Mouse (Mus musculus) limb, embryonic 14.5 days (tissue): ENCODE measurements around the gene Slc16a11. TPM values are rescaled to one million over a fixed set of nuclear protein-coding genes. Genes with fewer than 3 reads are reported as not detected.

Experiments used
- ATAC-seq: fragments of 200-750 bp; cut with Nextera tagmentation; 2 replicates; pipeline ENCODE4 v1.8.0; 2017; ENCODE audit warnings: low read depth, moderate number of reproducible peaks, moderate TSS enrichment; ENCODE audit not compliant: low FRiP score
- DNase-seq: peaks from one replicate; pipeline ENCODE4 v3.0.0-alpha.2; 2015; ENCODE audit warnings: low spot score
- H3K27ac ChIP-seq: fragments of 300-500 bp; sonication (generic); replicated peaks from 2 replicates; pipeline ENCODE4 v1.5.1; 2014; ENCODE audit warnings: low read depth, mild to moderate bottlenecking, low read length, moderate library complexity, mixed read lengths
- H3K27me3 ChIP-seq: fragments of 300-500 bp; sonication (generic); 2 replicates; pipeline ENCODE4 v1.6.1; 2014; ENCODE audit warnings: low read length, mixed read lengths; ENCODE audit not compliant: control insufficient read depth, insufficient read depth
- H3K36me3 ChIP-seq: fragments of 300-500 bp; sonication (generic); 2 replicates; pipeline ENCODE4 v1.6.1; 2014; ENCODE audit warnings: mild to moderate bottlenecking, low read length, moderate library complexity, mixed read lengths; ENCODE audit not compliant: control insufficient read depth, insufficient read depth
- H3K4me1 ChIP-seq: fragments of 300-500 bp; sonication (generic); 2 replicates; pipeline ENCODE4 v1.6.1; 2014; ENCODE audit warnings: antibody characterized with exemption, low read length, mixed read lengths; ENCODE audit not compliant: control insufficient read depth, insufficient read depth
- H3K4me2 ChIP-seq: fragments of 300-500 bp; sonication (generic); replicated peaks from 2 replicates; pipeline ENCODE4 v1.6.1; 2014; ENCODE audit warnings: low read depth, mild to moderate bottlenecking, low read length, moderate library complexity; ENCODE audit not compliant: severe bottlenecking
- H3K4me3 ChIP-seq: fragments of 300-500 bp; sonication (generic); replicated peaks from 2 replicates; pipeline ENCODE4 v1.5.1; 2014; ENCODE audit warnings: low read length
- H3K9ac ChIP-seq: fragments of 300-500 bp; sonication (generic); 2 replicates; pipeline ENCODE4 v1.6.1; 2014; ENCODE audit warnings: mild to moderate bottlenecking, low read depth, low read length, moderate library complexity; ENCODE audit not compliant: severe bottlenecking
- H3K9me3 ChIP-seq: fragments of 300-500 bp; sonication (generic); 2 replicates; pipeline ENCODE4 v1.6.1; 2016; ENCODE audit warnings: low read length; ENCODE audit not compliant: control insufficient read depth
- POLR2A ChIP-seq: fragments of 200-500 bp; IDR thresholded peaks from 2 replicates; pipeline ENCODE4 v1.8.0; 2012; ENCODE audit warnings: inconsistent platforms, mild to moderate bottlenecking, moderate library complexity, borderline replicate concordance; ENCODE audit not compliant: insufficient read depth, insufficient read length; ENCODE audit errors: extremely low read depth
- WGBS: fragments of 180-500 bp; shearing (Covaris S2); extraction: QIAGEN DNeasy Blood & Tissue Kit; methylation state at CpG from one replicate; pipeline ENCODE4 v1.1.7; 2014; 5-methylcytosine and 5-hydroxymethylcytosine counted together
- polyA plus RNA-seq, 2 experiments: library from polyadenylated mRNA; depleted of rRNA in 1 of 2; stranded (reverse) in 1 of 2; unstranded in 1 of 2; fragments of >200 nt; fragmentation: Nextera tagmentation in 1 of 2; extraction: Ambion mirVana in 1 of 2; gene quantifications; 2 replicates each; pipeline versions ENCODE4 v1.2.1 to v1.2.3; 2012 to 2014

Slc16a11 gene
- polyA plus RNA-seq, 2 experiments: 0.47 to 1.3 TPM

- 79% methylated on average over 11 of the region's 11 CpGs for WGBS
- Histone ChIP-seq H3K4me2 (no peak overlapping the region), H3K27me3 (no peaks in the 10 kb centered on the region), H3K27ac (no peak overlapping the region), H3K4me1 (no peaks in the 10 kb centered on the region), H3K9me3 (no peaks in the 10 kb centered on the region), H3K9ac (no peak overlapping the region), H3K4me3 (no peak overlapping the region), H3K36me3 (no peaks in the 10 kb centered on the region)
- TF ChIP-seq POLR2A: no peak
- DNase-seq (no peak), ATAC-seq (no peak)
Observed at GRCm38 (mm10) chr11:70178756-70179155, 33.8 kb upstream of the Slc16a11 start.

- DNase-seq (peak; percentile 14), ATAC-seq (no peak; the same call in 1 of the 2 replicates)
- TF ChIP-seq POLR2A: no peak
- Histone ChIP-seq H3K4me3 (no peak overlapping the region), H3K36me3 (no peaks in the 10 kb centered on the region), H3K27me3 (no peaks in the 10 kb centered on the region), H3K9me3 (no peaks in the 10 kb centered on the region), H3K4me1 (no peaks in the 10 kb centered on the region), H3K9ac (no peak overlapping the region), H3K4me2 (peak overlapping the region; percentile 11), H3K27ac (no peak overlapping the region)
- 30% methylated on average over 14 of the region's 14 CpGs for WGBS
Observed at GRCm38 (mm10) chr11:70179401-70179800, 33.2 kb upstream of the Slc16a11 start.

- Histone ChIP-seq H3K9me3 (no peaks in the 10 kb centered on the region), H3K9ac (no peak overlapping the region), H3K4me3 (no peak overlapping the region), H3K27ac (no peak overlapping the region), H3K36me3 (no peaks in the 10 kb centered on the region), H3K4me1 (no peaks in the 10 kb centered on the region), H3K4me2 (no peak overlapping the region), H3K27me3 (no peaks in the 10 kb centered on the region)
- TF ChIP-seq POLR2A: no peak
- 88% methylated on average over 4 of the region's 4 CpGs for WGBS
- DNase-seq: no peak
- ATAC-seq: no peak
Observed at GRCm38 (mm10) chr11:70180496-70180895, 32.1 kb upstream of the Slc16a11 start.

- no peak overlapping the region for H3K4me3 ChIP-seq
- DNase-seq (no peak), ATAC-seq (no peak)
- no peak for TF ChIP-seq POLR2A
- no peak overlapping the region for H3K4me2 ChIP-seq
- no peak overlapping the region for H3K27ac ChIP-seq
- no peaks in the 10 kb centered on the region for H3K9me3 ChIP-seq
- no peaks in the 10 kb centered on the region for H3K4me1 ChIP-seq
- no peak overlapping the region for H3K9ac ChIP-seq
- 68% methylated on average over 7 of the region's 7 CpGs for WGBS
- no peaks in the 10 kb centered on the region for H3K27me3 ChIP-seq
- no peaks in the 10 kb centered on the region for H3K36me3 ChIP-seq
Observed at GRCm38 (mm10) chr11:70185120-70185519, 27.4 kb upstream of the Slc16a11 start.

- Histone ChIP-seq H3K9ac (no peak overlapping the region), H3K9me3 (no peaks in the 10 kb centered on the region), H3K4me1 (peaks cover 8% of the 10 kb centered on the region), H3K4me2 (no peak overlapping the region), H3K27me3 (no peaks in the 10 kb centered on the region), H3K4me3 (no peak overlapping the region), H3K27ac (no peak overlapping the region), H3K36me3 (no peaks in the 10 kb centered on the region)
- ATAC-seq: no peak
- DNase-seq: no peak
- WGBS: 83% methylated on average over 28 of the region's 28 CpGs
- no peak for TF ChIP-seq POLR2A
Observed at GRCm38 (mm10) chr11:70189319-70190134, 23.0 kb upstream of the Slc16a11 start.
